In the genomic region with DNA sequence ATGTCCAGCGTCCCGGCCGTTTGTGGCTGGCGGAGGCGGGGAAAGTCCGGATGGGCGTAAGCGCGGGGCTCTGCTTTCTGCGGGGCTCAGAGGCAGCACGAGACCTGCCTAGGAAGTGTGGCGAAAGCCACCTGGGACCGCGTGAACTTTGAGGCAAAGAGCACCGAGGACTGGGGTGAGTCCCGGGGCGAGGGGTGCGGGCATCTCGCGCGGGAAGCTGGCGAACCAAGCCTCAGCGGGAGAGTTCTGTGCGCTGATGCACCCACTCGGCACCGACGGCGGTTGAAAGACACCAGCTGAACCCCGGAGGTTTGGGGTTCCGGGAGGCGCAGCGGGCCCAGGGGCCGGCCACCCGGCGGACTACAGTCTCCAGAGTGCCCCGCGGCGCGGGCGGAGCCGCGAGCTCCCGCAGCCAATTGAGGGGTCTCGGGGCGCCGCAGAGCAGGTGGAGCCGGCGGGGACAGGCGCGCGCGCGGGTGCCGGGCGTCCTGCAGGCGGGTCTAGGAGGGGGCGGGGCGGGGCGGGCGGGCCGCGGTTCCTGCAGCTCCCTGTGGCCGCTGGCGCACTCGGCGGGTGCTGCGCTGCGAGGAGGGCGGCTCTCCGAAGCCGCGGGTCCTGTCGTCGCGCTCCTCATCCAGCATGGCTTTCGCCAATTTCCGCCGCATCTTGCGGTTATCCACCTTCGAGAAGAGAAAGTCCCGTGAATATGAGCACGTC, we compare ENCODE assay signal across 8 mouse cellular contexts. TPM values are rescaled to one million over a fixed set of nuclear protein-coding genes. Genes with fewer than 3 reads are reported as not detected.
A peak's percentile ranks its signal among the peaks of the same experiment; 100 is the strongest.
DNase-seq lines count a peak whose midpoint lies in the region; ATAC-seq and TF ChIP-seq lines count a peak whose summit lies in the region.

A gene (plus strand): TSS at position 541 of the 717 bp plus-strand sequence.

- DNase-seq in ES-E14 (ENCODE audit: low read depth, low spot score), result peak; percentile 69
- peak; percentile 87 for DNase-seq in cerebellum, adult 11 months
- DNase-seq in heart, postnatal 36 days, result peak; percentile 88 to 89
- peak; percentile 90 to 92 for DNase-seq in layer of hippocampus, adult 2 months (ENCODE audit: low spot score in 2 of 2)
- peak; percentile 85 for DNase-seq in lung, adult 2 months
- peak; percentile 86 for DNase-seq in testis, postnatal 10 days (ENCODE audit: low spot score)

- peak; percentile 98 for ATAC-seq in forebrain, embryonic 16.5 days
- ATAC-seq in neural tube, embryonic 15.5 days (ENCODE audit: low FRiP score), result peak; percentile 93

- peak; percentile 34 for TF ChIP-seq CTCF in layer of hippocampus, adult 2 months (conservative IDR thresholded peaks at IDR 0.05)
- TF ChIP-seq CTCF in lung, adult 2 months (IDR thresholded peaks at IDR 0.05; ENCODE audit: insufficient read depth, low read length), result no peak

- peak within 1 kb of the TSS; percentile 72 to 96 for H3K4me3 ChIP-seq in ES-E14 (ENCODE audit: insufficient read depth in 1 of 2, low read depth in 1 of 2, low read length in 2 of 2, poor library complexity in 1 of 2, severe bottlenecking in 1 of 2)
- H3K4me3 ChIP-seq in forebrain, embryonic 16.5 days (replicated peaks; ENCODE audit: low read length), result peak within 1 kb of the TSS; percentile 55
- H3K4me3 ChIP-seq in layer of hippocampus, adult 2 months, result peak within 1 kb of the TSS; percentile 92
- H3K4me3 ChIP-seq in lung, adult 2 months (replicated peaks; ENCODE audit: extremely low read depth, low read depth, low read length), result peak within 1 kb of the TSS; percentile 83
- H3K4me3 ChIP-seq in neural tube, embryonic 15.5 days (replicated peaks), result peak within 1 kb of the TSS; percentile 70

- H3K36me3 ChIP-seq in ES-E14 (ENCODE audit: control insufficient read depth, insufficient read depth, low read length, poor library complexity, severe bottlenecking), result no peaks in the 10 kb centered on the region
- no peaks in the 10 kb centered on the region for H3K36me3 ChIP-seq in forebrain, embryonic 16.5 days (ENCODE audit: control insufficient read depth, insufficient read depth)
- peaks cover 2% of the 10 kb centered on the region; the same call in 1 of the 2 replicates for H3K36me3 ChIP-seq in neural tube, embryonic 15.5 days

- intact Hi-C loops in heart, postnatal 36 days (cut with DNase I), result loop anchor here (1.0 to 5.0 kb wide), 2 partner anchors 78 to 174 kb away; a partner anchor contains a TSS

- H3K4me2 ChIP-seq in forebrain, embryonic 16.5 days (ENCODE audit: low read length), result peak within 1 kb of the TSS; percentile 89
- H3K4me2 ChIP-seq in neural tube, embryonic 15.5 days, result peak within 1 kb of the TSS; percentile 99

- under 1% methylated on average over 67 of the region's 82 CpGs for WGBS in forebrain, embryonic 16.5 days
- under 1% methylated on average over 77 of the region's 82 CpGs for WGBS in lung, adult 2 months
- WGBS in neural tube, embryonic 15.5 days, result under 1% methylated on average over 77 of the region's 82 CpGs

- H3K9ac ChIP-seq in ES-E14 (ENCODE audit: insufficient read depth, low read depth, low read length, poor library complexity, severe bottlenecking), result peak within 1 kb of the TSS; percentile 82
- peak within 1 kb of the TSS; percentile 59 for H3K9ac ChIP-seq in forebrain, embryonic 16.5 days (replicated peaks; ENCODE audit: low read depth, low read length)
- H3K9ac ChIP-seq in neural tube, embryonic 15.5 days (replicated peaks), result peak within 1 kb of the TSS; percentile 71

- peak; percentile 83; the same call in 1 of the 2 replicates for TF ChIP-seq POLR2A in lung, adult 2 months (IDR thresholded peaks at IDR 0.05; ENCODE audit: borderline replicate concordance, extremely low read depth, low read depth, low read length)

- no peak within 1 kb of the TSS for H3K27ac ChIP-seq in ES-E14 (ENCODE audit: insufficient read depth, low read depth, low read length, poor library complexity, severe bottlenecking)
- no peak within 1 kb of the TSS for H3K27ac ChIP-seq in forebrain, embryonic 16.5 days (ENCODE audit: low read length)
- H3K27ac ChIP-seq in layer of hippocampus, adult 2 months, result peak within 1 kb of the TSS; percentile 85
- no peak within 1 kb of the TSS for H3K27ac ChIP-seq in neural tube, embryonic 15.5 days (replicated peaks)

- in situ Hi-C loops in ES-E14 (cut with MboI; ENCODE audit: low sequenced_read_pairs in 2 of 2, unreplicated experiment in 2 of 2), result no loop called here

- H3K9me3 ChIP-seq in ES-E14 (ENCODE audit: control insufficient read depth, insufficient read depth, low read depth, low read length), result no peaks in the 10 kb centered on the region
- no peaks in the 10 kb centered on the region for H3K9me3 ChIP-seq in forebrain, embryonic 16.5 days (ENCODE audit: control insufficient read depth, low read length)
- H3K9me3 ChIP-seq in neural tube, embryonic 15.5 days (replicated peaks), result no peaks in the 10 kb centered on the region

- H3K4me1 ChIP-seq in ES-E14 (ENCODE audit: control insufficient read depth in 2 of 2, insufficient read depth in 2 of 2, low read length in 2 of 2, poor library complexity in 1 of 2), result peaks cover 3 to 6% of the 10 kb centered on the region in 2 experiments; a peak in 2 of 4 replicates
- peaks cover 9% of the 10 kb centered on the region for H3K4me1 ChIP-seq in forebrain, embryonic 16.5 days (replicated peaks; ENCODE audit: control insufficient read depth, insufficient read depth, low read length)
- no peaks in the 10 kb centered on the region; the same call in 1 of the 2 replicates for H3K4me1 ChIP-seq in lung, adult 2 months (ENCODE audit: control insufficient read depth, insufficient read depth, low read length)
- H3K4me1 ChIP-seq in neural tube, embryonic 15.5 days, result peaks cover 36% of the 10 kb centered on the region

- H3K27me3 ChIP-seq in forebrain, embryonic 16.5 days (replicated peaks; ENCODE audit: control insufficient read depth, insufficient read depth, low read length), result no peaks in the 10 kb centered on the region
- peaks cover 5% of the 10 kb centered on the region; the same call in 1 of the 2 replicates for H3K27me3 ChIP-seq in neural tube, embryonic 15.5 days (replicated peaks)

TF ChIP-seq in ES-E14, 5 proteins besides CTCF, POLR2A, EP300 and RAD21:
- TF ChIP-seq HCFC1 (IDR thresholded peaks at IDR 0.05; ENCODE audit: borderline replicate concordance, insufficient read depth, low read length) (peak; percentile 84), MAFK (IDR thresholded peaks at IDR 0.05; ENCODE audit: insufficient read depth, low read depth, low read length) (no peak)

RNA-seq across cellular contexts. Expression of the gene that starts here (rescaled TPM):
- total RNA-seq in ES-E14 (2012; rRNA removed), result 8.3 and 9.8 TPM in 2 replicates
- polyA plus RNA-seq in forebrain, embryonic 16.5 days (2015; fragmentation: Nextera tagmentation; extraction: Ambion mirVana), result 2.1 and 2.8 TPM in 2 replicates
- total RNA-seq in heart, postnatal 36 days (2021), result 1 to 10 TPM; 8.9 to 9.7 TPM
- total RNA-seq in layer of hippocampus, adult 2 months (2021), result 1 to 10 TPM; 7.3 to 9.0 TPM
- polyA plus RNA-seq in lung, adult 2 months (2012; rRNA removed), result 19.4 and 22.8 TPM in 2 replicates
- 2.3 and 3.9 TPM in 2 replicates for polyA plus RNA-seq in neural tube, embryonic 15.5 days (2015; fragmentation: Nextera tagmentation; extraction: Ambion mirVana)
